Mouse (Mus musculus): ENCODE data around the gene Slco3a1.

DNA sequence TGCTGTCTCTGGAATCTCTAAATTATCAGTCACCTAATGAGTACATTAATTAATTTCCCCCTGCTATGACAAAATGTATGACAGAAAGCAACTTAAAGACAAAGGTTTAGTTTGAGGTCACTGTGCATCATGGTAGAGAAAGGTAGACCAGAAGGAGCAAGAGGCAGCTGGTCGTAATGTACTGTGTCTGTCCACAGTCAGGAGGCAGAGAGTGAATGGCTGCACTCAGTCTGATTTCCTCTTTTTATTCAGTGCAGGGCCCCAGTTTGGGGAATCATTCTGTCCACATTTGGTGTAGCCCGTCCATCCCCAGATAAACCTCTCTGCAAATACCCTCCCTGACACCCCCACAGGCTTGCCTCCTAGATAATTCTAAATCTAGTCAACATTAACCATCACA, 68.9 kb downstream of the Slco3a1 start:
- no peak for TF ChIP-seq CTCF (IDR thresholded peaks at IDR 0.05)
- no peak for TF ChIP-seq EP300 (IDR thresholded peaks at IDR 0.05)

Data from lung, postnatal 0 days (tissue).